Mouse (Mus musculus) stomach, embryonic 14.5 days (tissue): Measurements from ENCODE around the gene Gsx2. TPM values are rescaled to one million over a fixed set of nuclear protein-coding genes. Genes with fewer than 3 reads are reported as not detected.

ENCODE experiments used
- ATAC-seq: fragments of 200-750 bp; cut with Nextera tagmentation; 2 replicates; pipeline ENCODE4 v1.8.0; 2017; ENCODE audit warnings: low read depth, moderate TSS enrichment; ENCODE audit not compliant: insufficient number of reproducible peaks, insufficient read depth, low FRiP score
- H3K27ac ChIP-seq: fragments of 300-500 bp; sonication (generic); 2 replicates; pipeline ENCODE4 v1.5.1; 2014; ENCODE audit warnings: mild to moderate bottlenecking, low read length, moderate library complexity, mixed read lengths
- H3K27me3 ChIP-seq: fragments of 300-500 bp; sonication (generic); 2 replicates; pipeline ENCODE4 v1.6.1; 2014; ENCODE audit warnings: low read length, control low read depth, mixed read lengths; ENCODE audit not compliant: control insufficient read depth, insufficient read depth
- H3K36me3 ChIP-seq: fragments of 300-500 bp; sonication (generic); 2 replicates; pipeline ENCODE4 v1.6.1; 2014; ENCODE audit warnings: mild to moderate bottlenecking, control low read depth, low read length, moderate library complexity, mixed read lengths; ENCODE audit not compliant: control insufficient read depth, insufficient read depth
- H3K4me1 ChIP-seq: fragments of 300-500 bp; sonication (generic); 2 replicates; pipeline ENCODE4 v1.6.1; 2014; ENCODE audit warnings: low read length, control low read depth, mixed read lengths; ENCODE audit not compliant: control insufficient read depth, insufficient read depth
- H3K4me2 ChIP-seq: fragments of 300-500 bp; sonication (generic); replicated peaks from 2 replicates; pipeline ENCODE4 v1.6.1; 2014; ENCODE audit warnings: low read depth, low read length, control low read depth
- H3K4me3 ChIP-seq: fragments of 300-500 bp; sonication (generic); 2 replicates; pipeline ENCODE4 v1.5.1; 2014; ENCODE audit warnings: low read depth, low read length, control low read depth
- H3K9ac ChIP-seq: fragments of 300-500 bp; sonication (generic); replicated peaks from 2 replicates; pipeline ENCODE4 v1.6.1; 2014; ENCODE audit warnings: low read depth, mild to moderate bottlenecking, control low read depth, low read length, moderate library complexity, mixed read lengths
- H3K9me3 ChIP-seq: fragments of 300-500 bp; sonication (generic); 2 replicates; pipeline ENCODE4 v1.6.1; 2016; ENCODE audit warnings: low read depth, low read length, control low read depth; ENCODE audit not compliant: control insufficient read depth
- WGBS: fragments of 180-500 bp; shearing (Covaris S2); extraction: QIAGEN DNeasy Blood & Tissue Kit; methylation state at CpG from one replicate; pipeline ENCODE4 v1.1.7; 2014; 5-methylcytosine and 5-hydroxymethylcytosine counted together
- polyA plus RNA-seq: library from polyadenylated mRNA; unstranded; fragments of >200 nt; fragmentation: Nextera tagmentation; extraction: Ambion mirVana; gene quantifications from 2 replicates; pipeline ENCODE4 v1.2.1, GENCODE M21; 2014

Gene Gsx2
- polyA plus RNA-seq, 1 experiment from 2014 or later, result not detected

- no peak overlapping the region for H3K27ac ChIP-seq
- no peaks in the 10 kb centered on the region for H3K36me3 ChIP-seq
- no peaks in the 10 kb centered on the region for H3K9me3 ChIP-seq
- no peaks in the 10 kb centered on the region for H3K27me3 ChIP-seq
- no peak overlapping the region for H3K4me2 ChIP-seq
- no peaks in the 10 kb centered on the region for H3K4me1 ChIP-seq
- ATAC-seq, result no peak
- H3K9ac ChIP-seq, result no peak overlapping the region
- WGBS, result 63% methylated on average over 5 of the region's 5 CpGs
- no peak overlapping the region for H3K4me3 ChIP-seq
These were observed 36.4 kb downstream of the Gsx2 start for GRCm38 (mm10) chr5:75111781-75112180.

- no peaks in the 10 kb centered on the region for H3K4me1 ChIP-seq
These were observed 43.4 kb downstream of the Gsx2 start for GRCm38 (mm10) chr5:75118840-75119239.

GRCm38 (mm10) chr5:75121646-75122045, 46.2 kb downstream of the Gsx2 start:
- Histone ChIP-seq H3K4me1 (no peaks in the 10 kb centered on the region), H3K27ac (no peak overlapping the region), H3K9ac (no peak overlapping the region), H3K4me3 (no peak overlapping the region), H3K36me3 (no peaks in the 10 kb centered on the region), H3K4me2 (no peak overlapping the region), H3K9me3 (no peaks in the 10 kb centered on the region), H3K27me3 (no peaks in the 10 kb centered on the region)
- no peak for ATAC-seq
- WGBS, result 38% methylated on average over 5 of the region's 5 CpGs

More at GRCm38 (mm10) chr5:75118840-75119239, 43.4 kb downstream of the Gsx2 start:
- no peaks in the 10 kb centered on the region for H3K36me3 ChIP-seq
- no peak overlapping the region for H3K4me2 ChIP-seq
- no peaks in the 10 kb centered on the region for H3K9me3 ChIP-seq
- no peak overlapping the region for H3K27ac ChIP-seq
- H3K9ac ChIP-seq, result no peak overlapping the region
- H3K27me3 ChIP-seq, result no peaks in the 10 kb centered on the region
- no peak overlapping the region for H3K4me3 ChIP-seq
- 60% methylated on average over 7 of the region's 7 CpGs for WGBS
- ATAC-seq, result no peak

Other genes starting within 250 kb of the Gsx2 start
- gene Chic2, start 30.8 kb upstream of the Gsx2 start, polyA plus RNA-seq, result 42.7 and 45.1 TPM in 2 replicates
- gene Pdgfra, start 76.7 kb downstream of the Gsx2 start, polyA plus RNA-seq, result 56.3 and 57.7 TPM in 2 replicates